Mouse (Mus musculus) lung, embryonic 15.5 days (tissue): Measurements from ENCODE around the gene Smyd3. TPM values are rescaled to one million over a fixed set of nuclear protein-coding genes. Genes with fewer than 3 reads are reported as not detected.

Experiments
- ATAC-seq: fragments of 200-750 bp; cut with Nextera tagmentation; 2 replicates; pipeline ENCODE4 v1.8.0; 2017; ENCODE audit warnings: moderate number of reproducible peaks, borderline replicate concordance; ENCODE audit not compliant: low FRiP score, low TSS enrichment; ENCODE audit errors: extremely low read depth
- H3K27ac ChIP-seq: fragments of 300-500 bp; sonication (generic); 2 replicates; pipeline ENCODE4 v1.5.1; 2015; ENCODE audit warnings: moderate library complexity, mild to moderate bottlenecking, inconsistent platforms
- H3K27me3 ChIP-seq: fragments of 300-500 bp; sonication (generic); 2 replicates; pipeline ENCODE4 v1.6.1; 2015; ENCODE audit warnings: inconsistent platforms
- H3K36me3 ChIP-seq: fragments of 300-500 bp; sonication (generic); 2 replicates; pipeline ENCODE4 v1.6.1; 2015; ENCODE audit warnings: inconsistent platforms
- H3K4me1 ChIP-seq: fragments of 300-500 bp; sonication (generic); 2 replicates; pipeline ENCODE4 v1.6.1; 2015; ENCODE audit warnings: inconsistent platforms
- H3K4me2 ChIP-seq: fragments of 300-500 bp; sonication (generic); 2 replicates; pipeline ENCODE4 v1.6.1; 2015; ENCODE audit warnings: inconsistent platforms, mild to moderate bottlenecking, moderate library complexity
- H3K4me3 ChIP-seq: fragments of 300-500 bp; sonication (generic); 2 replicates; pipeline ENCODE4 v1.5.1; 2015; ENCODE audit warnings: mild to moderate bottlenecking, inconsistent platforms
- H3K9ac ChIP-seq: fragments of 300-500 bp; sonication (generic); 2 replicates; pipeline ENCODE4 v1.6.1; 2015; ENCODE audit warnings: inconsistent platforms
- H3K9me3 ChIP-seq: fragments of 300-500 bp; sonication (generic); 2 replicates; pipeline ENCODE4 v1.6.1; 2016; ENCODE audit warnings: inconsistent platforms
- WGBS: fragments of 180-500 bp; shearing (Covaris S2); methylation state at CpG from one replicate; pipeline ENCODE4 v1.1.7; 2015; 5-methylcytosine and 5-hydroxymethylcytosine counted together
- polyA plus RNA-seq: library from polyadenylated mRNA; unstranded; fragments of >200 nt; fragmentation: Nextera tagmentation; extraction: Ambion mirVana; gene quantifications from 2 replicates; pipeline ENCODE4 v1.2.1, GENCODE M21; 2015

The Smyd3 gene
- polyA plus RNA-seq, 1 experiment from 2014 or later = 18.3 TPM

GRCm38 (mm10) chr1:179041905-179042337 lies 475.9 kb downstream of the Smyd3 start:
- H3K36me3 ChIP-seq = no peaks in the 10 kb centered on the region
- peak overlapping the region; percentile 63 for H3K27ac ChIP-seq
- WGBS = 31% methylated on average over 8 of the region's 8 CpGs
- peaks cover 33% of the 10 kb centered on the region for H3K4me1 ChIP-seq
- H3K9ac ChIP-seq = no peak overlapping the region
- H3K27me3 ChIP-seq = no peaks in the 10 kb centered on the region
- no peak overlapping the region for H3K4me2 ChIP-seq
- ATAC-seq = peak; percentile 86
- no peak overlapping the region for H3K4me3 ChIP-seq
- H3K9me3 ChIP-seq = no peaks in the 10 kb centered on the region

DNA sequence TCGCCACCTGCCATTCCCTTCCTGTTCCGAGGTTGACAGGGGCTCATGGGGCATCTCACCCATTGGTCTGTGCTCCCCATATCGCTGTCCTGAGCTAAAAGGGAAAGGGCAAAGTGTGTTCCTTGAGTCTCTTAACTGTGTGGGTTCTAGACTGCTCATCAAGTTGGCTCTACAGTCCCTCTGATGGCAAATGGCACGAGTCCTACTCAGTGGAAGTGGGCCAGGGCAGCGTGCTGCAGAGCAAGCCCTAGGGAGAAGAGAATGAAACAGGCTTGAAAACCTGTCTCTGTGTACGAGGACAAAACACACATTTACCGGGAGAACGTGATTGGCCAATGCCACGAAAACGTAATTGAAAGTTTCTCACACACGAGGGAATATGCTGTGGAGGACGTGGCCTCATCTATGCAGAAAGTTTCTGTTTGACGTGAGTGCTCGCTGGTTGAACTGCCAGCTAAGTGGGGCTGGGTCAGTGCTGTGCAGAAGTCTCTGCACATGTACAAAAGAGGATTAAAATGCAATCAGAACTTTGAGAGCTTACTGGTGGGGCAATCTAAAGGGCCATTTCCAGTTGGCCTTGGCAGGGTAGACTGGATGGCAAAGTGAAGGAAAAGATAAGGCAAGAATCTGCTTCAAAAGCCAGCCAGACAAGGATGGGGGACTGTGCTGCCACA lies 476.5 kb downstream of the Smyd3 start:
- no peaks in the 10 kb centered on the region for H3K27me3 ChIP-seq
- peaks cover 28% of the 10 kb centered on the region for H3K4me1 ChIP-seq
- H3K4me2 ChIP-seq = no peak overlapping the region
- H3K4me3 ChIP-seq = no peak overlapping the region
- peak overlapping the region; percentile 63 for H3K27ac ChIP-seq
- H3K9me3 ChIP-seq = no peaks in the 10 kb centered on the region
- WGBS = 71% methylated on average over 14 of the region's 14 CpGs
- ATAC-seq = peak; percentile 28
- H3K9ac ChIP-seq = no peak overlapping the region
- H3K36me3 ChIP-seq = no peaks in the 10 kb centered on the region

GRCm38 (mm10) chr1:179038801-179039200 lies 479.0 kb downstream of the Smyd3 start:
- no peak overlapping the region for H3K9ac ChIP-seq
- no peaks in the 10 kb centered on the region for H3K36me3 ChIP-seq
- H3K9me3 ChIP-seq = no peaks in the 10 kb centered on the region
- peaks cover 20% of the 10 kb centered on the region for H3K4me1 ChIP-seq
- H3K4me3 ChIP-seq = no peak overlapping the region
- no peak overlapping the region for H3K27ac ChIP-seq
- ATAC-seq = no peak
- H3K4me2 ChIP-seq = no peak overlapping the region
- WGBS = 91% methylated on average over 4 of the region's 4 CpGs
- H3K27me3 ChIP-seq = no peaks in the 10 kb centered on the region

DNA sequence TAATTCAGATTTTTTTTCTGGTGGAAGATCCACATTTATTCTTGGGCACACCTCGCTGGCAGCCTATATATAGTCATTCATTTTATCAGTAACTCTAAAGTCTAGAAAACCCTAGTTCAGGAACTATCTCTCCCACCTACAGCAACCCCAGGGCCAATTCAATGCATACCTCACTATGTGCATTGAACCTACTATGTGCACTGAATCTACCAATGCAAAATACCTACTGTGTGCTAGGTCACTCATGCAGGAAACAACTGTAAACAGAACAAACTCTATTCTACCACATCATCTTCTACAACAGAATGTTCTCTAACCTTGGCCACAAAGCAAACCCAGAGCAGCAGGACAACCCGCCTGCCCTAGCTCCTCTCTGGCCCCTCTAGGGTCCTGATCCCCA lies 484.9 kb downstream of the Smyd3 start:
- WGBS = 91% methylated on average over 2 of the region's 2 CpGs
- H3K36me3 ChIP-seq = no peaks in the 10 kb centered on the region

DNA sequence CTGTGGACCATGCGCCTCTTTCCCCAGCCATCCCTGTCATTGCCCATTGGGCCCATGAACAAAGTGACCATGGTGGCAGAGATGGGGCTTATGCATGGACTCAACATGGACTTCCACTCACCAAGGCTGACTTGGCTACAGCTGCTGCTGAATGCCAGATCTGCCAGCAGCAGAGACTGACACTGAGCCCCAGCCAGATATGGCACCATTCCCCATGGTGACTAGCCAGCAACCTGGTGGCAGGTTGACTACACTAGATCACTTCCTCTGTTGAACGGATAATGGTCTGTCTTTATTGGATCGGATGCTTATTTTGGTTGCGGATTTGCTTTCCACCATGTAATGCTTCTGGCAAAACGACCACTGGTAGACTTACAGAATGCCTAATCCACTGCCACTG lies 486.3 kb downstream of the Smyd3 start:
- Histone ChIP-seq H3K9me3 (no peaks in the 10 kb centered on the region), H3K9ac (no peak overlapping the region), H3K4me3 (no peak overlapping the region), H3K4me1 (no peaks in the 10 kb centered on the region), H3K36me3 (no peaks in the 10 kb centered on the region), H3K27ac (no peak overlapping the region), H3K27me3 (no peaks in the 10 kb centered on the region), H3K4me2 (no peak overlapping the region)
- WGBS = 89% methylated on average over 5 of the region's 5 CpGs
- ATAC-seq = no peak

More for the DNA sequence above, 484.9 kb downstream of the Smyd3 start:
- Histone ChIP-seq H3K4me1 (no peaks in the 10 kb centered on the region), H3K4me3 (no peak overlapping the region), H3K9ac (no peak overlapping the region), H3K9me3 (no peaks in the 10 kb centered on the region), H3K27me3 (no peaks in the 10 kb centered on the region), H3K4me2 (no peak overlapping the region), H3K27ac (no peak overlapping the region)
- no peak for ATAC-seq

DNA sequence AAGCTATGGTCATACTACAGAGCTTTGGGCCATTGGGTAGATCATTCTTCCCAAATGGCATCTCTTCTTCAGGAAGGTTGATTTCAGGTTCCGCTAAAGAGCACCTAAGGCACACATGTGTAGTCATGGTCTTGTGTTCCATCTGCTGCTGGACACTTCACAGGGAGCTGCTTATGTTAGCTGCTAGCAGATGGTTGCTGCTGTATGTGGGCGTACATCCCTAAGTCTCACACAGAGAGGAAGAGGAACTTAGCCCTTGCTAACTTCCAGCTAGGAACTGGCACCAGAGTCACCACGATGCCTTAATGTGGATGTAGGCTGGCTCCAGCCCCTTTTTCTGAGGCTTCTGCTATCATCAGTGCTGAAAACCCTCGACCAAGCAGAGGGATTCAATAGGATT lies 491.2 kb downstream of the Smyd3 start:
- Histone ChIP-seq H3K27ac (no peak overlapping the region), H3K4me2 (no peak overlapping the region), H3K9me3 (no peaks in the 10 kb centered on the region), H3K4me3 (no peak overlapping the region), H3K9ac (no peak overlapping the region), H3K4me1 (no peaks in the 10 kb centered on the region), H3K36me3 (no peaks in the 10 kb centered on the region), H3K27me3 (no peaks in the 10 kb centered on the region)
- no peak for ATAC-seq
- WGBS = 89% methylated on average over 4 of the region's 4 CpGs

DNA sequence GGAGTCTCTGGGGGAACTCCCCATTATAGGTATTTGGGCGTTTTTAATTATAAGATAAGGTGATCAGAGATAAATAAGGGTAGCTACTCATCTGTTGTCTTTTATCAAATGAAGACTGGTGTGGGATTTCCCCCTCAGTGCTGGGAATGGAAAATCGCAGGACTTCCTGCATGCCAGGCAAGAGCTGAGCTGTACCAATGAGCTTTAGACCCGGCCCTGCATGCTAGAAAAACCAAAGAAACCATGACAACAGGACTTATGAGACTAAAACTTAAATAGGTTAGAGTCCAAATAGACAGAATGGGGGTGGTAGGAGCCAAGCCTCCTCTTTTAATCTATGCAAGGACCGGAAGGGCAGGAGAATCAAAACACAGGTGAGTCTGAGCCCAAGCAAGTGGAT lies 492.7 kb downstream of the Smyd3 start:
- ATAC-seq = no peak
- Histone ChIP-seq H3K36me3 (no peaks in the 10 kb centered on the region), H3K4me3 (no peak overlapping the region), H3K27ac (no peak overlapping the region), H3K4me2 (no peak overlapping the region), H3K27me3 (no peaks in the 10 kb centered on the region), H3K4me1 (no peaks in the 10 kb centered on the region), H3K9ac (no peak overlapping the region), H3K9me3 (no peaks in the 10 kb centered on the region)
- WGBS = 80% methylated on average over 4 of the region's 4 CpGs

- ATAC-seq = no peak
- no peak overlapping the region for H3K27ac ChIP-seq
- H3K9me3 ChIP-seq = no peaks in the 10 kb centered on the region
- H3K4me1 ChIP-seq = no peaks in the 10 kb centered on the region
- H3K27me3 ChIP-seq = no peaks in the 10 kb centered on the region
- H3K4me2 ChIP-seq = no peak overlapping the region
- no peak overlapping the region for H3K9ac ChIP-seq
- H3K36me3 ChIP-seq = no peaks in the 10 kb centered on the region
- no peak overlapping the region for H3K4me3 ChIP-seq
- WGBS = 73% methylated on average over 7 of the region's 7 CpGs
Measured at GRCm38 (mm10) chr1:179023486-179023885, 494.4 kb downstream of the Smyd3 start.

DNA sequence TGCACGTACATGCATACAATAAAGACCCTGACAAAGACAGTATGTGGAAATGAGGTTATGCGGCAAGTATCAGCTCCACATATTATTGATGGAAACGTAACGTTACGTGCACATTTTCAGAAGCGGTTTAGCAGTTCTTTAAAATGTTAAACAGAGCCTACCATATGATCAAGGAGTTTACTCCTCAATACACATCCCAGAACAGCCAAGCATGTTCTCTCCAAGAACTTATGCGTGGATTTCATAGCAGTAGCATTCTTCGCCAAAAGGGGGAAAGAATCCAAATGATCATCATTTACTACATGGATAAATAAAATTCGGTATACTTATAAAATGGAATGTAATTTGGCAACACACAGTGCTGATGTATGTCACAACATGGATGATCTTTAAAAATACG lies 500.4 kb downstream of the Smyd3 start:
- no peaks in the 10 kb centered on the region for H3K4me1 ChIP-seq
- no peak for ATAC-seq
- H3K27ac ChIP-seq = no peak overlapping the region
- WGBS = 86% methylated on average over 10 of the region's 10 CpGs
- no peak overlapping the region for H3K4me3 ChIP-seq
- no peaks in the 10 kb centered on the region for H3K9me3 ChIP-seq
- H3K36me3 ChIP-seq = no peaks in the 10 kb centered on the region
- no peaks in the 10 kb centered on the region for H3K27me3 ChIP-seq
- H3K9ac ChIP-seq = no peak overlapping the region
- no peak overlapping the region for H3K4me2 ChIP-seq

- Histone ChIP-seq H3K9me3 (no peaks in the 10 kb centered on the region), H3K9ac (no peak overlapping the region), H3K4me2 (no peak overlapping the region), H3K4me3 (no peak overlapping the region), H3K4me1 (no peaks in the 10 kb centered on the region), H3K27me3 (no peaks in the 10 kb centered on the region), H3K36me3 (no peaks in the 10 kb centered on the region), H3K27ac (no peak overlapping the region)
- no peak for ATAC-seq
Measured at GRCm38 (mm10) chr1:179013021-179013420, 504.8 kb downstream of the Smyd3 start.

DNA sequence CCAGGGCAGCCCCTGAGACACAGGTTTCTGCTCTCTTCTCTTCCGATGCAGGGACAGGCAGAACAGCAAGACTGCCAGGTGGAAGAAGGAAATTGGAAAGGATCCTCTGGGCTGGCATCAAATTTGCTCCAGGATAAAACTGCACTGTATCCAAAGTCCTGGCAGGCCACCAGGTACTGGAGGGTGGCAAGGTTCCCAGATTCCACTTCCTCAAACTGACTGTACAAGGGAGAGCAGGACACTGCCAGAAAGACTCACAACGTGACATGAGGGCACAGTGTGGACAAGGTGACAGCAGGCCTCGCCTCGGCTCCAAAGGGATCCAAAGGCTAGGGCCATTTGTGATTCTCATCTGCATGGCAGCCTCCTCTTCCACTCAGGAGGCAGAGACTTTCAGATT lies 505.6 kb downstream of the Smyd3 start:
- Histone ChIP-seq H3K4me1 (no peaks in the 10 kb centered on the region), H3K27me3 (no peaks in the 10 kb centered on the region), H3K9ac (no peak overlapping the region), H3K9me3 (no peaks in the 10 kb centered on the region), H3K27ac (no peak overlapping the region), H3K4me3 (no peak overlapping the region), H3K4me2 (no peak overlapping the region), H3K36me3 (no peaks in the 10 kb centered on the region)
- ATAC-seq = no peak
- WGBS = 77% methylated on average over 4 of the region's 4 CpGs

DNA sequence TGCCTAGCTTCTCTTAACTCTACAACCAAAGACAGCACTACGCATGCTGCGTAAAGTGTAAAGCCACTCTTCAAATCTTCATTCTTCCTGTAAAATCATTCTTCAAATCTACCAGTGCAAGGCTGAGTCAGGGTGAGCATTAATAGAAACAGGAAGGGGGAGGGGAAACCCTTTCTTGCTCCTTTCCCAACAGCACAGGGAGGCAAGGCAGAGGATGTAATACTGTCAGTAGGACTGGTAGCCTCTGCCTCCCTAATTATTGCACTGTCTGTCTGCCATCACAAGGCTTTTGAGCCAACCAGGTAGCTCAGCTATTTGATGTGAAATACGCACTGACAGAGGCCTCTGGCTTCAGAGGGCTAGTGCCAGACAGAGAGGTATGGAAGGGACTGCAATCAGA lies 507.1 kb downstream of the Smyd3 start:
- Histone ChIP-seq H3K36me3 (no peaks in the 10 kb centered on the region), H3K4me3 (no peak overlapping the region), H3K4me1 (no peaks in the 10 kb centered on the region), H3K9ac (no peak overlapping the region), H3K4me2 (no peak overlapping the region), H3K9me3 (no peaks in the 10 kb centered on the region), H3K27me3 (no peaks in the 10 kb centered on the region), H3K27ac (no peak overlapping the region)
- no peak for ATAC-seq
- 87% methylated on average over 3 of the region's 3 CpGs for WGBS

DNA sequence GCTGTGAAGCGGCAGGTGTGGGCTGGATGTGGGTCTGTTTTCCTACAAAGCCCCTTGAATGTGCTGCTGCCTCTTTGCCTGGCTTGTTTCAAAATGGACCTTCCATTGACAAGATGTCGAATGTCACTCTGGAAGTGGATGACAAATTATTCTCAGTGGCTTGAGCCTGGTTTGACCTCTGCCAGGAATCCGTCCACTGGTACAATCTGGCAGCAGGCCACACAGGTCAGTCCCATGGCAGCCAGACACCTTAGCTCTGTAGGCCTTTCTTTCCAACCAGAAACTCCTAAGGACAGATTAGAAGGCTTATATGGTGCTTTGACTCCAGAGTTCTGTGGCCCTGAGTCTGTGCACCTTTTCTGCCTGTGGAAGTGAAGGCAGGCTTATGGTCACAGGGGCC lies 507.9 kb downstream of the Smyd3 start:
- Histone ChIP-seq H3K27me3 (no peaks in the 10 kb centered on the region), H3K9me3 (no peaks in the 10 kb centered on the region), H3K36me3 (no peaks in the 10 kb centered on the region), H3K4me3 (no peak overlapping the region), H3K4me1 (no peaks in the 10 kb centered on the region), H3K4me2 (no peak overlapping the region), H3K9ac (no peak overlapping the region), H3K27ac (no peak overlapping the region)
- no peak for ATAC-seq
- WGBS = 72% methylated on average over 3 of the region's 3 CpGs
